Mouse (Mus musculus): ENCODE data around the gene Myt1l. TPM values are rescaled to one million over a fixed set of nuclear protein-coding genes. Genes with fewer than 3 reads are reported as not detected.

The Myt1l gene
- total and polyA plus RNA-seq, 2 experiments, result not detected

GRCm38 (mm10) chr12:29822216-29822615 is 294.0 kb downstream of the Myt1l start:
- 80% methylated on average over 3 of the region's 3 CpGs for WGBS
- no peaks in the 10 kb centered on the region for H3K79me2 ChIP-seq (ENCODE audit: control insufficient read depth, insufficient read depth, low read length)
- DNase-seq (ENCODE audit: extremely low read depth, low read depth, low spot score), result no peak
- H3K27me3 ChIP-seq (ENCODE audit: control insufficient read depth, insufficient read depth, low read length), result no peaks in the 10 kb centered on the region; the same call in 1 of the 2 replicates
- no peak overlapping the region for H3K4me3 ChIP-seq (ENCODE audit: insufficient read depth, low read depth, low read length)
- no peaks in the 10 kb centered on the region for H3K36me3 ChIP-seq (ENCODE audit: control insufficient read depth, insufficient read depth, low read length)
- no peaks in the 10 kb centered on the region for H3K4me1 ChIP-seq (ENCODE audit: control insufficient read depth, insufficient read depth, low read length)
- no peak overlapping the region for H3K27ac ChIP-seq (replicated peaks; ENCODE audit: insufficient read depth, low read depth, low read length)
- TF ChIP-seq CTCF (IDR thresholded peaks at IDR 0.05; ENCODE audit: low read depth, low read length) (no peak), POLR2A (IDR thresholded peaks at IDR 0.05; ENCODE audit: extremely low read depth, insufficient read depth, low read length) (no peak)
- H3K9ac ChIP-seq (ENCODE audit: low read depth, low read length), result no peak overlapping the region

GRCm38 (mm10) chr12:29823766-29824417 is 295.7 kb downstream of the Myt1l start:
- no peak overlapping the region for H3K27ac ChIP-seq (replicated peaks; ENCODE audit: insufficient read depth, low read depth, low read length)
- WGBS, result 82% methylated on average over 10 of the region's 10 CpGs
- no peaks in the 10 kb centered on the region for H3K4me1 ChIP-seq (ENCODE audit: control insufficient read depth, insufficient read depth, low read length)
- H3K4me3 ChIP-seq (ENCODE audit: insufficient read depth, low read depth, low read length), result no peak overlapping the region
- no peak for DNase-seq (ENCODE audit: extremely low read depth, low read depth, low spot score)
- TF ChIP-seq POLR2A (IDR thresholded peaks at IDR 0.05; ENCODE audit: extremely low read depth, insufficient read depth, low read length) (no peak), CTCF (IDR thresholded peaks at IDR 0.05; ENCODE audit: low read depth, low read length) (no peak)
- no peaks in the 10 kb centered on the region for H3K36me3 ChIP-seq (ENCODE audit: control insufficient read depth, insufficient read depth, low read length)
- no peaks in the 10 kb centered on the region; the same call in 1 of the 2 replicates for H3K27me3 ChIP-seq (ENCODE audit: control insufficient read depth, insufficient read depth, low read length)
- H3K9ac ChIP-seq (ENCODE audit: low read depth, low read length), result no peak overlapping the region
- H3K79me2 ChIP-seq (ENCODE audit: control insufficient read depth, insufficient read depth, low read length), result no peaks in the 10 kb centered on the region

- Histone ChIP-seq H3K4me3 (ENCODE audit: insufficient read depth, low read depth, low read length) (no peak overlapping the region), H3K36me3 (ENCODE audit: control insufficient read depth, insufficient read depth, low read length) (no peaks in the 10 kb centered on the region), H3K9ac (ENCODE audit: low read depth, low read length) (no peak overlapping the region), H3K79me2 (ENCODE audit: control insufficient read depth, insufficient read depth, low read length) (no peaks in the 10 kb centered on the region), H3K27ac (replicated peaks; ENCODE audit: insufficient read depth, low read depth, low read length) (no peak overlapping the region), H3K4me1 (ENCODE audit: control insufficient read depth, insufficient read depth, low read length) (no peaks in the 10 kb centered on the region), H3K27me3 (ENCODE audit: control insufficient read depth, insufficient read depth, low read length) (no peaks in the 10 kb centered on the region)
- TF ChIP-seq CTCF (IDR thresholded peaks at IDR 0.05; ENCODE audit: low read depth, low read length) (no peak), POLR2A (IDR thresholded peaks at IDR 0.05; ENCODE audit: extremely low read depth, insufficient read depth, low read length) (no peak)
- no peak for DNase-seq (ENCODE audit: extremely low read depth, low read depth, low spot score)
These were observed 302.4 kb downstream of the Myt1l start for GRCm38 (mm10) chr12:29830571-29830970.

- Histone ChIP-seq H3K36me3 (ENCODE audit: control insufficient read depth, insufficient read depth, low read length) (no peaks in the 10 kb centered on the region), H3K27me3 (ENCODE audit: control insufficient read depth, insufficient read depth, low read length) (no peaks in the 10 kb centered on the region), H3K9ac (ENCODE audit: low read depth, low read length) (no peak overlapping the region), H3K27ac (replicated peaks; ENCODE audit: insufficient read depth, low read depth, low read length) (no peak overlapping the region), H3K4me1 (ENCODE audit: control insufficient read depth, insufficient read depth, low read length) (no peaks in the 10 kb centered on the region), H3K4me3 (ENCODE audit: insufficient read depth, low read depth, low read length) (no peak overlapping the region), H3K79me2 (ENCODE audit: control insufficient read depth, insufficient read depth, low read length) (no peaks in the 10 kb centered on the region)
- WGBS, result 84% methylated on average over 11 of the region's 11 CpGs
- no peak for DNase-seq (ENCODE audit: extremely low read depth, low read depth, low spot score)
- TF ChIP-seq POLR2A (IDR thresholded peaks at IDR 0.05; ENCODE audit: extremely low read depth, insufficient read depth, low read length), result no peak
- TF ChIP-seq CTCF (IDR thresholded peaks at IDR 0.05; ENCODE audit: low read depth, low read length), result no peak
These were observed 303.2 kb downstream of the Myt1l start for GRCm38 (mm10) chr12:29831356-29831755.

- H3K9ac ChIP-seq (ENCODE audit: low read depth, low read length), result no peak overlapping the region
- H3K27me3 ChIP-seq (ENCODE audit: control insufficient read depth, insufficient read depth, low read length), result no peaks in the 10 kb centered on the region
- H3K79me2 ChIP-seq (ENCODE audit: control insufficient read depth, insufficient read depth, low read length), result no peaks in the 10 kb centered on the region
- no peak for DNase-seq (ENCODE audit: extremely low read depth, low read depth, low spot score)
- no peak for TF ChIP-seq POLR2A (IDR thresholded peaks at IDR 0.05; ENCODE audit: extremely low read depth, insufficient read depth, low read length)
- TF ChIP-seq CTCF (IDR thresholded peaks at IDR 0.05; ENCODE audit: low read depth, low read length), result no peak
- H3K27ac ChIP-seq (replicated peaks; ENCODE audit: insufficient read depth, low read depth, low read length), result no peak overlapping the region
- 70% methylated on average over 5 of the region's 5 CpGs for WGBS
- H3K4me3 ChIP-seq (ENCODE audit: insufficient read depth, low read depth, low read length), result no peak overlapping the region
- H3K36me3 ChIP-seq (ENCODE audit: control insufficient read depth, insufficient read depth, low read length), result no peaks in the 10 kb centered on the region
- no peaks in the 10 kb centered on the region for H3K4me1 ChIP-seq (ENCODE audit: control insufficient read depth, insufficient read depth, low read length)
These were observed 309.2 kb downstream of the Myt1l start for GRCm38 (mm10) chr12:29837301-29837791.

- no peak overlapping the region for H3K4me3 ChIP-seq (ENCODE audit: insufficient read depth, low read depth, low read length)
- WGBS, result 82% methylated on average over 7 of the region's 7 CpGs
- TF ChIP-seq CTCF (IDR thresholded peaks at IDR 0.05; ENCODE audit: low read depth, low read length) (no peak), POLR2A (IDR thresholded peaks at IDR 0.05; ENCODE audit: extremely low read depth, insufficient read depth, low read length) (no peak)
These were observed 310.2 kb downstream of the Myt1l start for GRCm38 (mm10) chr12:29838421-29838820.

More at GRCm38 (mm10) chr12:29838421-29838820, 310.2 kb downstream of the Myt1l start:
- no peak for DNase-seq (ENCODE audit: extremely low read depth, low read depth, low spot score)
- H3K9ac ChIP-seq (ENCODE audit: low read depth, low read length), result no peak overlapping the region
- no peaks in the 10 kb centered on the region for H3K4me1 ChIP-seq (ENCODE audit: control insufficient read depth, insufficient read depth, low read length)
- no peaks in the 10 kb centered on the region for H3K79me2 ChIP-seq (ENCODE audit: control insufficient read depth, insufficient read depth, low read length)
- no peak overlapping the region for H3K27ac ChIP-seq (replicated peaks; ENCODE audit: insufficient read depth, low read depth, low read length)
- no peaks in the 10 kb centered on the region for H3K36me3 ChIP-seq (ENCODE audit: control insufficient read depth, insufficient read depth, low read length)
- no peaks in the 10 kb centered on the region for H3K27me3 ChIP-seq (ENCODE audit: control insufficient read depth, insufficient read depth, low read length)

All from liver, adult 2 months (tissue).